ENCODE assay signal across 10 mouse cellular contexts in the genomic region with DNA sequence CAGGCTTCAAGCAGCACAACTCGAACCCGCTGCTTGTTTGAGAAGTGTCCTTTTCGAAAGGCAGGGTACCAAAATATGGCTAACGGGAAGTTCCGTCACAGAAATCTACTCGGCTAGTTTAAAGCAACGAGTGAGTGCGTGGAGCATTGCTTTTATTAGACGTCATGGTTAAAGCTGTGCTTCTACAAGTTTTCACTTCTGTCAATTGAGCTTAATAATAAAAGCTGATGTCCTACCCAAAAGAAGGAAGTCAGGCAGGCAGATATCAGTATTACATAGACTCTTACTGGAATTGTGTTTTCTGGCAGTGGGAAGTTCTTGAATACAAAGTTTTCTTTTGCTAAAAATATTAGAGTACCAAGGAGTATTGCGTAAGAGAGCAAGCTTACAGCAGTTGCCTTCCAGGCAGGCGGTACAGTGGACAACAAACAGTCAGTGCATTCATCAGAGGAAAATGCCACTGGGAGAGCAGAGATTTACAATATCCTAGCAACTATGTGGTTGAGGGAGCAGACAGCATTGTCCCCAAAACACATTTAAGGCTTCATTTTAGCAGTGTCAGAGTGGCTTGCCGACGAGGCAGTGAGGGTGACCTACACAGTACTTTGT. TPM values are rescaled to one million over a fixed set of nuclear protein-coding genes. Genes with fewer than 3 reads are reported as not detected.
A peak's percentile ranks its signal among the peaks of the same experiment; 100 is the strongest.
DNase-seq lines count a peak whose midpoint lies in the region; ATAC-seq lines count a peak whose summit lies in the region.
"Had no signal": no experiment of that assay in that cellular context is flagged by ENCODE, and none has a peak within 500 bp of the region (broad histone marks: within the 10 kb centered on the region; RNA-seq: fewer than 3 reads in every experiment).

No protein-coding gene starts in this region.

- no peaks in the 10 kb centered on the region for H3K9me3 ChIP-seq in forebrain, embryonic 13.5 days (replicated peaks)
- H3K9me3 ChIP-seq in forebrain, embryonic 10.5 days = no peaks in the 10 kb centered on the region
- no peaks in the 10 kb centered on the region for H3K9me3 ChIP-seq in hindbrain, embryonic 13.5 days
- no peaks in the 10 kb centered on the region for H3K9me3 ChIP-seq in neural tube, embryonic 15.5 days (replicated peaks)
- H3K9me3 ChIP-seq: heart, embryonic 13.5 days had no signal

- H3K27me3 ChIP-seq in forebrain, embryonic 13.5 days = no peaks in the 10 kb centered on the region
- no peaks in the 10 kb centered on the region for H3K27me3 ChIP-seq in forebrain, embryonic 10.5 days (ENCODE audit: poor library complexity, severe bottlenecking)
- no peaks in the 10 kb centered on the region for H3K27me3 ChIP-seq in hindbrain, embryonic 13.5 days
- H3K27me3 ChIP-seq in neural tube, embryonic 15.5 days (replicated peaks) = no peaks in the 10 kb centered on the region
- H3K27me3 ChIP-seq: heart, embryonic 13.5 days had no signal

- DNase-seq in forebrain, embryonic 10.5 days (ENCODE audit: extremely low spot score, low spot score) = no peak
- peak; percentile 35 for DNase-seq in lung, postnatal 36 days
- no peak for DNase-seq in lung, postnatal 4 days
- DNase-seq in embryo, embryonic 10.5 days (ENCODE audit: low spot score) = no peak
- no peak for DNase-seq in urinary bladder, adult 18-20 months (ENCODE audit: low spot score in 2 of 2)
- DNase-seq: kidney, adult 18-20 months had no signal

- H3K9ac ChIP-seq in forebrain, embryonic 13.5 days = no peak overlapping the region
- no peak overlapping the region for H3K9ac ChIP-seq in hindbrain, embryonic 13.5 days
- H3K9ac ChIP-seq in neural tube, embryonic 15.5 days (replicated peaks) = no peak overlapping the region
- H3K9ac ChIP-seq: heart, embryonic 13.5 days had no signal

- H3K4me1 ChIP-seq in forebrain, embryonic 13.5 days = peaks cover 12% of the 10 kb centered on the region
- peaks cover 11% of the 10 kb centered on the region for H3K4me1 ChIP-seq in forebrain, embryonic 10.5 days
- 0 out of 2 replicates have a peak, but pooled peaks cover 4% of the 10 kb centered on the region for H3K4me1 ChIP-seq in hindbrain, embryonic 13.5 days (replicated peaks)
- 0 out of 2 replicates have a peak, but pooled peaks cover 5% of the 10 kb centered on the region for H3K4me1 ChIP-seq in neural tube, embryonic 15.5 days
- H3K4me1 ChIP-seq: heart, embryonic 13.5 days had no signal

- 66% methylated on average over 13 of the region's 13 CpGs for WGBS in forebrain, embryonic 13.5 days
- 86% methylated on average over 13 of the region's 13 CpGs for WGBS in forebrain, embryonic 10.5 days
- 64% methylated on average over 13 of the region's 13 CpGs for WGBS in hindbrain, embryonic 13.5 days
- 67% methylated on average over 13 of the region's 13 CpGs for WGBS in neural tube, embryonic 15.5 days

- H3K4me2 ChIP-seq in forebrain, embryonic 13.5 days = no peak overlapping the region
- no peak overlapping the region for H3K4me2 ChIP-seq in hindbrain, embryonic 13.5 days
- H3K4me2 ChIP-seq in neural tube, embryonic 15.5 days = no peak overlapping the region
- H3K4me2 ChIP-seq: heart, embryonic 13.5 days had no signal

- peaks cover 6% of the 10 kb centered on the region; the same call in 1 of the 2 replicates for H3K36me3 ChIP-seq in forebrain, embryonic 13.5 days (ENCODE audit: poor library complexity, severe bottlenecking)
- H3K36me3 ChIP-seq in forebrain, embryonic 10.5 days (replicated peaks) = peaks cover 12% of the 10 kb centered on the region; the same call in 1 of the 2 replicates
- H3K36me3 ChIP-seq in hindbrain, embryonic 13.5 days = peaks cover 9% of the 10 kb centered on the region
- H3K36me3 ChIP-seq in neural tube, embryonic 15.5 days = peaks cover 10% of the 10 kb centered on the region; the same call in 1 of the 2 replicates

- ATAC-seq in forebrain, embryonic 13.5 days = peak; percentile 58
- peak; percentile 85 for ATAC-seq in hindbrain, embryonic 13.5 days (ENCODE audit: low FRiP score)
- no peak for ATAC-seq in neural tube, embryonic 15.5 days (ENCODE audit: low FRiP score)

- no peak overlapping the region for H3K4me3 ChIP-seq in forebrain, embryonic 13.5 days
- H3K4me3 ChIP-seq in forebrain, embryonic 10.5 days = no peak overlapping the region
- H3K4me3 ChIP-seq in hindbrain, embryonic 13.5 days = no peak overlapping the region
- no peak overlapping the region for H3K4me3 ChIP-seq in neural tube, embryonic 15.5 days (replicated peaks)
- H3K4me3 ChIP-seq: heart, embryonic 13.5 days had no signal

- H3K27ac ChIP-seq in forebrain, embryonic 13.5 days = no peak overlapping the region
- H3K27ac ChIP-seq in forebrain, embryonic 10.5 days = no peak overlapping the region
- H3K27ac ChIP-seq in hindbrain, embryonic 13.5 days = peak overlapping the region; percentile 59
- peak overlapping the region; percentile 37; the same call in 1 of the 2 replicates for H3K27ac ChIP-seq in neural tube, embryonic 15.5 days (replicated peaks)
- H3K27ac ChIP-seq: heart, embryonic 13.5 days had no signal

RNA-seq across cellular contexts. Expression of gene Zdhhc23, which starts 13.7 kb away (rescaled TPM):
- polyA plus RNA-seq in forebrain, embryonic 13.5 days (2015; fragmentation: Nextera tagmentation; extraction: Ambion mirVana) = 0.76 and 1.2 TPM in 2 replicates
- polyA plus RNA-seq in forebrain, embryonic 10.5 days (2016; fragmentation: Nextera tagmentation; extraction: Ambion mirVana) = 0.66 TPM in 2 replicates
- 1.7 and 1.8 TPM in 2 replicates for polyA plus RNA-seq in hindbrain, embryonic 13.5 days (2015; fragmentation: Nextera tagmentation; extraction: Ambion mirVana)
- polyA plus RNA-seq in neural tube, embryonic 15.5 days (2015; fragmentation: Nextera tagmentation; extraction: Ambion mirVana) = 3.1 and 3.4 TPM in 2 replicates

RNA-seq across cellular contexts. Expression of gene Qtrt2, which starts 39.3 kb away (rescaled TPM):
- 29.6 and 30.8 TPM in 2 replicates for polyA plus RNA-seq in forebrain, embryonic 13.5 days (2015; fragmentation: Nextera tagmentation; extraction: Ambion mirVana)
- polyA plus RNA-seq in forebrain, embryonic 10.5 days (2016; fragmentation: Nextera tagmentation; extraction: Ambion mirVana) = 33.9 and 38.1 TPM in 2 replicates
- polyA plus RNA-seq in hindbrain, embryonic 13.5 days (2015; fragmentation: Nextera tagmentation; extraction: Ambion mirVana) = 20.5 and 22.2 TPM in 2 replicates
- 17.8 and 19.3 TPM in 2 replicates for polyA plus RNA-seq in neural tube, embryonic 15.5 days (2015; fragmentation: Nextera tagmentation; extraction: Ambion mirVana)

Comparison
In these comparisons a context has a peak if more than half of its experiments do, and no peak if none do; other contexts are left out.
1. H3K27ac ChIP-seq: peak in hindbrain, embryonic 13.5 days (single experiment) and neural tube, embryonic 15.5 days (single experiment); none in forebrain, embryonic 13.5 days (single experiment) and forebrain, embryonic 10.5 days (single experiment).